Mouse (Mus musculus): ENCODE measurements around the gene Elf1. TPM values are rescaled to one million over a fixed set of nuclear protein-coding genes. Genes with fewer than 3 reads are reported as not detected.
"Not testable (repeated sequence)": the region's sequence is repeated elsewhere in the genome, so short reads cannot be mapped to it uniquely, and the experiment has no call there.

The Elf1 gene
- total RNA-seq (2022): 1 to 10 TPM; 3.0 to 4.3 (median 4.0) TPM

- DNase-seq (ENCODE audit: low spot score in 2 of 2): peak; percentile 92 to 94
Observed at GRCm38 (mm10) chr14:79480624-79481338, at the start of gene Elf1. Gene Elf1, plus strand, starts transcription at chr14:79481194.

- no peak for DNase-seq (ENCODE audit: low spot score in 2 of 2)
Observed at GRCm38 (mm10) chr14:79434068-79434467, 46.9 kb upstream of the Elf1 start.

GRCm38 (mm10) chr14:79440655-79441054 lies 40.3 kb upstream of the Elf1 start:
- no peak for DNase-seq (ENCODE audit: low spot score in 2 of 2)

GRCm38 (mm10) chr14:79441441-79441840 lies 39.6 kb upstream of the Elf1 start:
- no peak for DNase-seq (ENCODE audit: low spot score in 2 of 2)

- no peak for DNase-seq (ENCODE audit: low spot score in 2 of 2)
Observed at GRCm38 (mm10) chr14:79444601-79445000, 36.4 kb upstream of the Elf1 start.

- no peak for DNase-seq (ENCODE audit: low spot score in 2 of 2)
Observed at GRCm38 (mm10) chr14:79445055-79445620, 35.9 kb upstream of the Elf1 start.

GRCm38 (mm10) chr14:79451681-79452590 lies 29.1 kb upstream of the Elf1 start, which contains the start of gene Kbtbd6:
Gene Kbtbd6, plus strand, starts transcription at chr14:79451835.
- DNase-seq (ENCODE audit: low spot score in 2 of 2): peak; percentile 45 to 49

- DNase-seq (ENCODE audit: low spot score in 2 of 2): not testable (repeated sequence)
Observed at GRCm38 (mm10) chr14:79452591-79452934, 28.4 kb upstream of the Elf1 start.

- DNase-seq (ENCODE audit: low spot score in 2 of 2): no peak
Observed at GRCm38 (mm10) chr14:79460401-79460800, 20.6 kb upstream of the Elf1 start.

- no peak for DNase-seq (ENCODE audit: low spot score in 2 of 2)
Observed at GRCm38 (mm10) chr14:79460988-79461387, 20.0 kb upstream of the Elf1 start.

GRCm38 (mm10) chr14:79465623-79466022 lies 15.4 kb upstream of the Elf1 start:
- DNase-seq (ENCODE audit: low spot score in 2 of 2): no peak

GRCm38 (mm10) chr14:79467621-79468020 lies 13.4 kb upstream of the Elf1 start:
- no peak for DNase-seq (ENCODE audit: low spot score in 2 of 2)

GRCm38 (mm10) chr14:79473384-79473783 lies 7.6 kb upstream of the Elf1 start:
- DNase-seq (ENCODE audit: low spot score in 2 of 2): no peak

- DNase-seq (ENCODE audit: low spot score in 2 of 2): peak; percentile 84 to 87
Observed at GRCm38 (mm10) chr14:79481339-79482151, 551 bp downstream of the Elf1 start, which contains the start of gene Wbp4. Gene Wbp4, minus strand, starts transcription at chr14:79481520.

GRCm38 (mm10) chr14:79482251-79482661 lies 1.3 kb downstream of the Elf1 start:
- no peak for DNase-seq (ENCODE audit: low spot score in 2 of 2)

GRCm38 (mm10) chr14:79482747-79483355 lies 1.9 kb downstream of the Elf1 start:
- DNase-seq (ENCODE audit: low spot score in 2 of 2): no peak

- no peak for DNase-seq (ENCODE audit: low spot score in 2 of 2)
Observed at GRCm38 (mm10) chr14:79483611-79484120, 2.7 kb downstream of the Elf1 start.

GRCm38 (mm10) chr14:79486617-79486992 lies 5.6 kb downstream of the Elf1 start:
- no peak for DNase-seq (ENCODE audit: low spot score in 2 of 2)

GRCm38 (mm10) chr14:79486993-79487731 lies 6.2 kb downstream of the Elf1 start:
- DNase-seq (ENCODE audit: low spot score in 2 of 2): no peak

GRCm38 (mm10) chr14:79488531-79488930 lies 7.5 kb downstream of the Elf1 start:
- DNase-seq (ENCODE audit: low spot score in 2 of 2): peak; percentile 54 to 60
